Mouse (Mus musculus) adrenal gland, adult (tissue): ENCODE measurements around the gene Tshz2.
"Not testable (repeated sequence)": the region's sequence is repeated elsewhere in the genome, so short reads cannot be mapped to it uniquely, and the experiment has no call there.

Experiments used
- DNase-seq, 2 experiments: peaks; one replicate each; pipeline ENCODE4 v3.0.0; 2022 to 2023; ENCODE audit warnings: low spot score in 1 of 2; ENCODE audit not compliant: inconsistent age in 2 of 2

Gene Tshz2

DNA sequence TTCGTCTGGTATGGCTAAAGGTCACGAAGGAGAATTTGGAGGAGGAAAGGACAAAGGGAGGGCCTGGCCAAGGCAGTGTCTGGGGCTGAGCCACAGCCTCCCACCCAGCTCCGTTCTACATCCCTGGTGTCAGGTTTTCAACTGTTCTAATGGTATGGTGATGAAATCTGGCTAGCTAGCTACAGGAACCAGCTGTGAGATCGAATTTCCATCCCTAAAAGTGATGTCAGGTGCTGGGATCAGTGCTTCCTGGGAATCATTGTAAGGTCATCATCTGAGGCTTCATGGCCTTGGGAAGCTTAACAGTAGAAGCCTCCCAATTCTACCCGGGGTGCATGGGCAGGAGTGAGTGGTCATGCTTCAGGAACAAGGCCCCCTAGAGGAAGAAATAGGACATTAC lies 171.6 kb downstream of the Tshz2 start:
- DNase-seq, result no peak

DNA sequence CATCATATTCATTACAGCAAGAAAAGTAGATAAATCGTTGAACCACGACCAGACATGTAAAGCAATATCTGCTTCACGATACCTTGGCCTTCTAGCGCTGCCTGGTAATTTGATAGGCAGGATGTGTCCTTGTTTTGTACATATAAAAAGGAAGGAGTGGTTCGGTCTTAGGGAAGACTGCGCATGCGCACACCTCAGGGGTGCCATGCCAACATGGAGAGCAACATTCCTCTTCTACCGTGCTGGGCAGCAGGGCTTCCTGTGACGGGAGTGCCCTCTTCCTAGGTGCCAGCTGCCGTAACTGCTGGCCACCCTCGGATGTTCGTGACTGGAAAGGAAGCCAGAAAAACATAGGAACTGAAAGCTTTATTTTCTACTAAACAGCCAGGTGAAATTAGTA lies 172.7 kb downstream of the Tshz2 start:
- no peak for DNase-seq

DNA sequence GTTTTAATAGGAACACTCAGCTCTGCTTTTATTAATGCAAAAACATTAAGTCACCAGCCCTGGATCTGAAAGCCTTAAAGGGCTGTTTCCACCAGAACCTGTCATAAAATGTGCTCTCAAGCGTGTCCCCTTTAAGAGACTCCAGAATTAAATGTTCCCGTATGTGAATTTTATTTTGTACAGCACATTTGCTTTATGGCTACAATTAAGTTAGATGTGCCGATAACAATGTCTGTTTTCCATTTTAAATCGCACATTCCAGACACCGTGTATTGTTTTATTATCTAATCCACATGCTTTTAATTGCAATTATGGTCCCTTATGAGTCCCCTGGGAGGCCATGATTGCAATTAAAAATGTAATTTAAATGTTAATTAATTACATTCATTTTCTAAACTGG lies 178.8 kb downstream of the Tshz2 start:
- no peak for DNase-seq

DNA sequence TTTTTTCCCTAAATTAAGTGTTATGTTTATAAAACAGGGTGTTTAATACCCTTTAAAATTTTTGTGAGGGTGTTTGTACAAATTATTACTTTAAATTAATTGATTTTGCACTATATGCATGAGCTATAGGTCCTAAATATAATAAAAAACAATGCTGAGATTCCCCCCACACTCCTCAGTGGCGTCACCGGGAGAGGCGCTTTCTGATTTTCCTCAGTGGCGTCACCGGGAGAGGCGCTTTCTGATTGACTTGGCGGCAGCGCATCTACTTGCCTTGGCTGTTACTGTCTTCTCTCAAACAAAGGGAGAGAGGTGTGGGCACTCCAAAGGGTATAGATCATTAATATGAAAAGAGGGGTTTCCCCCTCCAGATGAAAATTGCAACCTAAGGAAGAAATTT lies 179.2 kb downstream of the Tshz2 start:
- no peak for DNase-seq

DNA sequence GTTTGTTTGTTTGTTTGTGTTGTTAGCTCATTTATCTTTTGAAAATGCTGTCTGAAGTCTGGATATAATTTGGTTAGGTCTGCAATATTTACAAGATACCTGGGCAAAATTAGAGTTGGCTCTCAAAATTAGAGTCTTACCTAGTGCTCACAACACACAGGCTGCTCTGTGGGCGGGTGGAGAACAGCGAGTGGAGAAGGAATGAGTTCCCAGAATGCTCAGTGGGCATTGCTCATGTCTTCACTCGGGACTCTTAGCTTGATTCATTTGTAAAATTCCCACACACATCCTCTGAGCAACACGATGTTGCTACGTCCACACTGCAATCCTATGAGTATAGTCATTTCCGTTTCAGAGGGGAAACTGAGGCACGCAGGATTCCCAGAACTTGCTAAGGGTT lies 180.1 kb downstream of the Tshz2 start:
- DNase-seq, result no peak

DNA sequence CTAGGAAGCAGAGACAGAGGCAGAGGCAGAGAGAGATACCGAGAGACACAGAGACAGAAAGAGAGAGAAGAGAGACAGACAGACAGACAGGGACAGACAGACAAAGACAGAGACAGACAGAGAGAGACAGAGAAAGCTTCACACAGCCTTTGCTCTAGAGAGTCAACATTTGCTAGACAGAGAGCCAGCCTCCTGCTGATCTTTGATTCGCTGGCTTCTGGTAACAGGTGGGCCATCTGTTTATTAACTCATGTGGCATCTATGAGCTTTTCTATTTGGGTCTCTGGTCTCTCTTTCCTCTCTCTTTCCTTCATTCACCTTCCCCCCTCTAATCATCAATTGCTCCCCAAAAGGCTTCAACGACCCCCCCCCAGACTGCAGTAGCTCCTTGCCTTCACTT lies 181.5 kb downstream of the Tshz2 start:
- DNase-seq, result no peak

DNA sequence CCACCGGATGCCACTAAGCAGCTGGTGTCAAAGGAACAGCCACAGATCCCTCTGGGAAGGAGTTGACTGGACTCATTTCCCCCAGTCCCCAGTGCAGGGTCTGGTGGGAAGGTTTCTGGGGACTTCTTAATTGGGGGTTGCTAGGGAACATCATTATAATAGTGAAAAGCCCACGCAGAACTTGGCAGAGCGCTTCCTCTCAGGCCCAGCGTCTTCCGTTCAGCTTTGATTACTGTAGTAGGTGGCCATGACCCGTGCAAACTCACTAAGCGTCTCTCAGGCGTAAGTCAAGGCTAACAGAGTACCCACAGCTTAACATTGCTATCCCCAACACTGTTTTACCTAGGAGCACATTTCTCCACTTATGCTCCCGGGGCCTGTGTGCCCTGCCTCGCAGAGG lies 181.9 kb downstream of the Tshz2 start:
- no peak for DNase-seq

DNA sequence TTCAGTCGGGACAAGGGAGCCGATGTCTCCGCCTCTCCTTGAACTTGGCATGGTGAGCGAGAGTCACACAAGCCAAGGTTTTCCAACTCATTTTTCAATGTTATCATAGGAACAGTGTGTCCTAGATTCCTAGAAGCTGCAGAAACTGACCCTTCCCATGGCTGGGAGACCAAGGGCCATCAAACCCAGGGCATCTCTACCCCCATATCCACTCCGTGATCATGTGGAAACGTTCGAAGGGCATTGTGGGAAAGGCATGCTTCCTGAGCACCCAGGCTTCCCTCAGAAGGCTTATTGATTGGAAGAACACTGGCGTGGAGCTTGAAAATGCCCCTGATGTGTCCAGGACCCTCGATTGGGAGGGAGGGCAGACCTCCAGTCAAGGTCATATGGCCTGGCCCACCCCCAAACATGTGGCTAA lies 188.2 kb downstream of the Tshz2 start:
- peak; percentile 82 to 90 for DNase-seq

DNA sequence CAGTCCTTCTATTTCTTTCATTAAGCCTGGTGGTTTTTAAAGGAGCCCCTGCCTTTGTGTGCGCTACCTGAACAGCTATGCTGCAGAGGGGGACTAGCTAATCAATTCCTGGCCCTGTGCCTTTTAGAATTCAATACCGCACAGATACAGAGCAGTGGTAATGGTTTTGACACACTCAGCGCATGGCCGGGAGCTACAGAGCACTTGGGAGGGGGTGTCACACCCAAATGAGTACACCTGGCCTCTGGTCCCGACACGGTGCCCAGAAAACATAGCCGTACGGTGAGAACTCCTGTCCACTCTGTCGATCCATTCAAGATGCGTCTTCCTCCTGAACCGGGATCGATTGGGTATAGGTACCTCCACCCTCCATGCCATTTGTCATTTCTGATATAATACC lies 193.1 kb downstream of the Tshz2 start:
- DNase-seq, result no peak

DNA sequence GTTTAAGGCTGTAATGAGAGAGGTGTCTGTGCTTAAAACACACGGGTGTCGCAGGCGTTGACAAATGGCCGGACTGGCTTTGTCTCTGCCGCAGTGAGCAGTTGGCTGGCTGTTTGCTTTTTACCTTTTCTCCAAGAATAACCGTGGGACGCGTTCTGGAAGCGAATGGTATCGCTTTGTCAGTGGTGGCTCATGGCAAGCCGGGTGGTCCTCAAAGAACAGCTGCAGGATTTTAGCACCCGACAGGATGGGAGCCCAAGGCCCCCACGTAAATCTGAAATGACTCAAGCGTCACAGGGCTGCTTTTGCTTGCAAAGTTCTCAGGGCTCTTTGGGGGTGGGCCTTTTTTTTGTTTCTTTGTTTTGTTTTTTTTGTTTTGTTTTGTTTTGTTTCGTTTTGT lies 193.5 kb downstream of the Tshz2 start:
- no peak for DNase-seq

DNA sequence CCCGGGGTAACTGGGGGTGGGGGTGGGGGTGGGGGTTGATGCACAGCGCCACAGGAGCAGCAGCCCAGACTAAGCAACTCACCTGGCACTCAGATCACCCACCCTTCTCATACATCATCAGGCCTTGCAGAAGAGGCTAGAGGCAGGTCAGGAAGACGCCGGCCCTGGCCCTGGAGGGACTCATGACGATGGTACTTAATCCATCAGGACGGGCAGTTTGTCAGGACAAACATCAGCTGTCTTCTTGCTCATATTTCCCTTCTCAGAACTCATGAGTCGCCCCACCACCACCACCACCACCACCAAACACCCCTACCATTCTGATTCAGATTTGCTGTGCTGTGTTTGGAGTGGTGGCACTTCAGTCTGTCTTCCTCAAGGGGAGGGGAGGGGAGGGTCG lies 194.0 kb downstream of the Tshz2 start:
- no peak for DNase-seq

DNA sequence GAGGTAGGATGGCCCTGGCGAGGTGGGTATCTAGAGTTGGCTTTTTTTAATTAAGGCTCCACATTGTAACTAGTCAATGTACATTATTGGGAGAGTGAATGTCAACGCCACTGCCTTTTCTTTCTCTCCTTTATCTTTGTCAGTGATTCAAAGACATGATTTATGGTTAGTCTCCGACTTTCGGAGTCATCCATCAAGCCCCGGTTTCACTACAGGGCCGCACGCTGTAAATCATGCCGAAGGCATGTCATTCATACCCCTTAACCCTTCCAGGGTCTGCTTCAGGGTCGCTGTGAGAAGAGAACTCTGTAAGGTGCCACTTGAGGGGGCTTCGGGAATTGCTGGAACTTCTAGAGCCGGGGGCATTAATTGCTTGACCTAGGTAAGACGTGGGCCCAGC lies 199.4 kb downstream of the Tshz2 start:
- peak in 1 of 2 experiments; percentile 61 for DNase-seq

DNA sequence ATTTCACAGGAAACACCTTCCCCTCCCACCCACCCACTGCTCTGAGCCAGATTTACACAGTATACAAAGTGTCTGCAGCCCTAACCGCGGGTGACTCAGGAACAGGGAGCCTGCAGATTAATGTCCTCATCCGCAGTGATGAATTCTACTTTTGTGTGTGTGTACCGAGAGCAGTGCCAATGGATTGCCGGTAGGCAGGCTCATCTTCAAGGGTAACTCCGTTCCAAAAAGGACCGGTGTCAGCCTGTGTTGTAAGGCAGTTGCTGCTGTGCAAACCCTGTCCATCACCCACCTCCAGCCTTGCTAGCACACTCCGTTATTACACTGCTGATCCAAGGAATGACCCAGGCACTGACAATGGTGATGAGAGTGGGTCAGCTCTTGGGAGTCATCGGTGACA lies 200.8 kb downstream of the Tshz2 start:
- peak in 1 of 2 experiments; percentile 59 for DNase-seq

DNA sequence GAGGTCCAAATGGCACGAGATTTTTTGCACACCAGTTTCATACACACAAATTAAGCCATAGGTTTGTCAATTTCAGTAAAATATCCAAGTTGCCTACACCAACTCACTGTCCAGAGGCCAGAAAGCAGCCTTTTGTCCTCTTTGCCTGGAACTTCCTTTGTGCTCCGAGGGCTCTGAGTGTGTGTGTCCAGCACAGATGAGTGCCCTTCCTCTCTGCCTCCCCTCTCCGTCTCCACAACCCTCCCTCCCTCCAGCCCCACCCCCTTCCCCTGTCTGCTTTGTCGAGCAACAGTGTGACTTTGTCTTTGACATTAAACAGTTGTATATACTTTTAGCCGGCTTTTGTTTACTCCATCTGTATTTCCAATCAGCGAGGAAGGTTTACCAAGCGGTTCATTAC lies 201.8 kb downstream of the Tshz2 start:
- DNase-seq, result no peak

DNA sequence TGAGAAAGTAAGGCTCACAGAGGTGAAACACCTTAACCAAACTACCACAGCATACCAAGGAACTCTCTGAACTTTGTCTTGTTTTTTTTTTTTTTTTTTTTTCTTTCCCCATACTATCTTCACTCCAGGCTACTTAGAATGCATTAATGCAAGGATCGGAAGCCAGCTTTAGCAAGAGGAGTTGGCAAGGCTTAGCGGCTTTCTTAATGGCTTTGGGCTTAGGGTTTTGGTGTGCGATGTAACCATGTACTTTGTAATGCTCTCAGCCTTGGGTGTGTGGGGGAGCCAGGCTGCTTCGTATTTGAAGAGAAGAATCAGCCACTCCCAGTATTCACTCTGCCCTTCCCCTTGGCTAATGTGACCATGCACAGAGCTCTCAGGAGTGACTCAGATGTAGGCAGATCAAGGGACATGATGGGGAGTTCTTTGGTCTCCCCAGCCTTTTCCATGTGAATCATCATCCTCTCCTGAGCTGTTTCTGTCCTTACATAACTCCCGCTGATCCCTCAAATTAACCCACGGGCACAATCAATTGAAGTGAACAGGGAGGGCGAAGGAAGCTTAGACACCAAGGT lies 204.3 kb downstream of the Tshz2 start:
- DNase-seq, result peak; percentile 48 to 68

DNA sequence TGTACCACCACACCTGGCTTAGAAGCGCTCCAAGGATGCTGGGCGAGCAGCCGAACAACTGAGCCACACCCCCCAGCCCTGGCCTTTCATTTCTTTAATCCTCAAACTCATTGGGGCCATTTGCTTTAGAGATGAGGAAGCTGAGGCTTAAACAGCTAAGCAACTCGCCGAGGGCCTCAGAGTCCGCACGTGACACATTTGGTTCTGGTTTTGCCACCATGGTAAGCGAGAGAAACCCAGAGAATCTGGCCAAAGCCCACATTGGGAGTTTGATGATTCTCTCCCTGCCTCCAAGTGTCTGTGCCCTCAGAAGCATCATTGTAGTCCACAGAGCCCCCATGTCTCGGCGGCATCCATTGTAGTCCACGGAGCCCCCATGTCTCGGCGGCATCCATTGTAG lies 205.7 kb downstream of the Tshz2 start:
- DNase-seq, result no peak

DNA sequence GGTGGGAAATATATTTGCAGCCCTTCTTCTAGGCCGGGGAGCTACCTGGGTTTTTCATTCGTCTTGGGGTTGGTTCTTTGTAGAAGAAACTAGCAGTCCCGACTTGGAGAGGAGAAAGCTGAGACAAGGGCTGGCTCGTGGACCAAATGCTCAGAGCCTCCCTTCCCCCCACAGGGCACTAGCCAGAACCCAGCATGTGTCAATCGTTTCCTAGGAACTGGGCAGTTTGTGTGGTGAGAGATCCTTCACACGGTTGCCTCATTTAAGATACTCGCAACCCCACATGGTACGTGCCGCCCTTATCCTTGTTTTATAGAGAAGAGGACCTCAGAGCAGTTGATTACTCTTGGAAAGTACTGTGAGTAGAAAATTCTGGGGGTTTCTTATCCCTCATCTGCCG lies 208.6 kb downstream of the Tshz2 start:
- DNase-seq, result peak in 1 of 2 experiments; percentile 39

DNA sequence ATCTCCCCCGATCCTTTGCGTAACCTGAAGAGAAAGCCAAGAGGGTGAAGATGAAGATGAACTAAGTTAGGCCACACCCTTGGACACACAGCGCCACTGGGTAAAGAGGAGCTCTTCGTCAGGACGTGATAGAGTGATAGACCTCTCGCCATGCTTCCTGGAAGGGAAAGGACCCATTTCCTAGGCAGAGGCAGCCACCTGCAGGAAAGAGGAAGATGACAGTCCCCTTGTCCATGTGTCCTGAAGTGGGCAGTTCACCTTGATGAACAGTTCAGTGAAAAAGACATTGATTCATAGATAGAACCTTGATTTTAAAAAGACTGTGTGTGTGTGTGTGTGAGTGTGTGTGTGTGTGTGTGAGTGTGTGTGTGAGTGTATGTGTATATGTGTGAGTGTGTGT lies 209.7 kb downstream of the Tshz2 start:
- DNase-seq, result no peak

DNA sequence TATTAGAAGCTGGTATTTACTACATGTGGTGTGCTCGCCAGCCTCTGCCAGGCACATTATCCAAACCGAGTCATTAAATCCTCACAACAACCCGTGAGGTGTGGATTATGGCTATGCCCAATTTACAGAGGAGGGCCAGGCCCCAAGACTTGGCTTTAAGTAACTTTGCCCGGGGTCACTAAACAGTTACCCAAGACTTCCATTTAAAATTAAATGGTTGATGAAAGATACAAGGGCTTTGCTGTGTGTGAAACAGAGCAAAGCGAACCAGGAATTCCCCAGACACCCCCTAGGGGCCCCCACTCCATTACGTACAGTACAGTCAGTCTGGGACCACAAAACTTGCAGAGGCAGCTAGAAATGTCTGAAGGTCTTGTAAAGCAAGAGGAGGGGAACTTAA lies 210.7 kb downstream of the Tshz2 start:
- no peak for DNase-seq

DNA sequence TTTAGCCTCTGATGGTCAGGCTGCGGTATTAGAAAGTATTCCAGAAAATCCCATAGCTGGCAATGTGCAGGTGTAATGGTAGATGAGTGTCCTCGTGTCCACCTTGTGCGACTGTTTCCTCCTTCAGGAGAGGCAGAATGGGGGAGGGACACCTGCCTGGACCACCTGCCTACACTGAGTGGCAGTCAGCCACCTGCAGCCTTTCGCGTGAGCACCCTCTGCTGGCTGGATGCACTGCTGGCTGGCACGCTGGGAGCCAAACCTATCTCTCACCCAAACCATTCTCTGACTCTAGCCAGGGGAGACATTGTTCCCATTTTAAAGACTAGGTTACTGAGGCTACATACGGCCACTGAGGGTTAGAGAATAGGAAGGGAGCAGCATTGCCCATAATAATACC lies 216.3 kb downstream of the Tshz2 start:
- peak; percentile 42 to 79 for DNase-seq

DNA sequence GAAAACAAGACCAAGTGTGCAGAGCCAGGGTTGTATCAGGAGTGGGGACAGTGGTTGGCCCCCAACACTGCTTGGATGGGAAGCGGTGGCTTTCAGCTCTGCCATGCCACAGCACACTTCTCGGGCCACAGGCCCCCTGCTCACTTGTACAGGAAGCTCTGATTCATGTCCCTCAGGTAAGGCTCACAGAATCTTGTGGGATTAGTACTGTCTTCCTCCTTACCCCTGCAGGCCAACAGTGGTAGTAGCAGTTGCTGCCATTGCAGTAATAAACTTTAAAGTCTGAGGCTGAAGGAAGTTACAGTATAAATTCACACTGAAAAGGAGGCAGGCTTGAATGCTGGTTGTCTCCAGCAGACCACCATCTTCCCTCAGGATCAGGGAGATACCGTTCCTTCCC lies 216.7 kb downstream of the Tshz2 start:
- no peak for DNase-seq

DNA sequence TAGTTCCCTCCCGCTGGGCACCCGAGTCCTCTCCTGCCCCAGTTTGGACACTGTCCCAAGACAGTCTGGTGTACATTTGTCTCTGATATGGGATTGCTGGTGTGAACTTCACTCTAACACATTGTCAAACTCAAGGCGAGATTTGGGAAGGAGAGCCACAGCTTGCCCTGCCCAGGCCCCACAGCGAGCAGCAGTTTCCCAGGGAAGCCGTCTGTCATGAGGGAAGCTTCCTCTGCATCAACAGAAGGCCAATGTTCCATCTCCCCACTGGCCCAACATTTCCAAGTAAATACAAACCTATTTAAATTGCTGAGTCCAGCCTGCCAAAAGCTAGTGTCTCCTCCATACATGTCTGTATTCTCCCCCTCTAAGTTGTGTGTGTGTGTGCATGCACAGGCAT lies 218.8 kb downstream of the Tshz2 start:
- DNase-seq, result no peak

DNA sequence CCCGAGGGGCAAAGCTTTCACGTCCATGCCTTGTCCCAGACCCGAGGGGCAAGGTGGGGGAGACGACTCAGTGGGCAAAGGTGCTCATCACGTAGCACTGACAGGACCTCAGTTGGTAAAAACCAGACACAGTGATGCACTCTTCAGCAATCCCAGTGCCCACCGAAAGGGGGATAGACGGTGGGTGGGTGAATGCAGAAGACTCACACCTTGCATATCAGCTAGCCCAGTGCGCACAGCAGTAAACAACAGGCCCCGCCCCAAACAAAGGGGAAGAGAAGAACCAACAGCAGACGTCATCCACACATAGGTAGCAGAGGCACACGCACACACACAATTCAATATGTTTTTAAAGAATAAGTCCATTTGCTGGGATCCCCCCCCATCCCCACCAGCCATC lies 221.7 kb downstream of the Tshz2 start:
- no peak for DNase-seq

DNA sequence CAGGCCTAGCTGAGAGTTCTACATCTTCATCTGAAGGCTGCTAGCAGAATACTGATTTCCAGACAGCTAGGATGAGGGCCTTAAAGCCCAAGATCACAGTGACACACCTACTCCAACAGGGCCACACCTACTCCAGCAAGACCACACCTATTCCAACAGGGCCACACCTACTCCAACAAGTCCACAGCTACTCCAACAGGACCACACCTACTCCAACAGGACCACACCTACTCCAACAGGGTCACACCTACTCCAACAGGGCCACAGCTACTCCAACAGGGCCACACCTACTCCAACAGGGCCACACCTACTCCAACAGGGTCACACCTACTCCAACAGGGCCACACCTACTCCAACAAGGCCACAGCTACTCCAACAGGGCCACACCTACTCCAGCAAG lies 224.2 kb downstream of the Tshz2 start:
- not testable (repeated sequence) for DNase-seq
